Mouse (Mus musculus) cerebellum, postnatal 10 days (tissue): ENCODE results near the gene Stk39.

Source experiments
- DNase-seq, 2 experiments: peaks; one replicate each; pipeline ENCODE4 v3.0.0; 2021; ENCODE audit warnings: mixed read lengths in 2 of 2

Stk39 gene

GRCm38 (mm10) chr2:68471759-68472550 lies at the start of gene Stk39:
Gene Stk39 (minus strand): TSS chr2:68472268.
- peak; percentile 88 to 89 for DNase-seq

GRCm38 (mm10) chr2:68515409-68515808 lies 43.3 kb upstream of the Stk39 start:
- DNase-seq, result no peak

GRCm38 (mm10) chr2:68503202-68503601 lies 31.1 kb upstream of the Stk39 start:
- no peak for DNase-seq

- DNase-seq, result no peak
These were observed 30.7 kb upstream of the Stk39 start for GRCm38 (mm10) chr2:68502734-68503133.

GRCm38 (mm10) chr2:68502236-68502635 lies 30.2 kb upstream of the Stk39 start:
- DNase-seq, result no peak

GRCm38 (mm10) chr2:68486275-68486674 lies 14.2 kb upstream of the Stk39 start:
- DNase-seq, result no peak

GRCm38 (mm10) chr2:68485141-68485540 lies 13.1 kb upstream of the Stk39 start:
- DNase-seq, result no peak

- peak; percentile 36 to 41 for DNase-seq
These were observed 10.8 kb upstream of the Stk39 start for GRCm38 (mm10) chr2:68482896-68483295.

GRCm38 (mm10) chr2:68479823-68480222 lies 7.8 kb upstream of the Stk39 start:
- DNase-seq, result peak; percentile 90 to 94

GRCm38 (mm10) chr2:68472921-68473320 lies 853 bp upstream of the Stk39 start:
- no peak for DNase-seq

GRCm38 (mm10) chr2:68472551-68472910 lies 463 bp upstream of the Stk39 start:
- no peak for DNase-seq

- peak; percentile 78 to 81 for DNase-seq
These were observed 943 bp downstream of the Stk39 start for GRCm38 (mm10) chr2:68470891-68471758.

- DNase-seq, result no peak
These were observed 2.6 kb downstream of the Stk39 start for GRCm38 (mm10) chr2:68469491-68469890.

GRCm38 (mm10) chr2:68468698-68469097 lies 3.4 kb downstream of the Stk39 start:
- DNase-seq, result peak in 1 of 2 experiments; percentile 35

- DNase-seq, result no peak
These were observed 3.8 kb downstream of the Stk39 start for GRCm38 (mm10) chr2:68468259-68468658.

GRCm38 (mm10) chr2:68467085-68467978 lies 4.7 kb downstream of the Stk39 start:
- DNase-seq, result no peak

GRCm38 (mm10) chr2:68466124-68467070 lies 5.7 kb downstream of the Stk39 start:
- DNase-seq, result peak; percentile 91 to 92

GRCm38 (mm10) chr2:68465266-68466123 lies 6.6 kb downstream of the Stk39 start:
- DNase-seq, result peak in 1 of 2 experiments; percentile 14

- no peak for DNase-seq
These were observed 7.6 kb downstream of the Stk39 start for GRCm38 (mm10) chr2:68464456-68464855.

- no peak for DNase-seq
These were observed 8.3 kb downstream of the Stk39 start for GRCm38 (mm10) chr2:68463801-68464200.

- DNase-seq, result peak in 1 of 2 experiments; percentile 43
These were observed 14.0 kb downstream of the Stk39 start for GRCm38 (mm10) chr2:68458115-68458514.
